ENCODE assay signal across 8 mouse cellular contexts in the genomic region with DNA sequence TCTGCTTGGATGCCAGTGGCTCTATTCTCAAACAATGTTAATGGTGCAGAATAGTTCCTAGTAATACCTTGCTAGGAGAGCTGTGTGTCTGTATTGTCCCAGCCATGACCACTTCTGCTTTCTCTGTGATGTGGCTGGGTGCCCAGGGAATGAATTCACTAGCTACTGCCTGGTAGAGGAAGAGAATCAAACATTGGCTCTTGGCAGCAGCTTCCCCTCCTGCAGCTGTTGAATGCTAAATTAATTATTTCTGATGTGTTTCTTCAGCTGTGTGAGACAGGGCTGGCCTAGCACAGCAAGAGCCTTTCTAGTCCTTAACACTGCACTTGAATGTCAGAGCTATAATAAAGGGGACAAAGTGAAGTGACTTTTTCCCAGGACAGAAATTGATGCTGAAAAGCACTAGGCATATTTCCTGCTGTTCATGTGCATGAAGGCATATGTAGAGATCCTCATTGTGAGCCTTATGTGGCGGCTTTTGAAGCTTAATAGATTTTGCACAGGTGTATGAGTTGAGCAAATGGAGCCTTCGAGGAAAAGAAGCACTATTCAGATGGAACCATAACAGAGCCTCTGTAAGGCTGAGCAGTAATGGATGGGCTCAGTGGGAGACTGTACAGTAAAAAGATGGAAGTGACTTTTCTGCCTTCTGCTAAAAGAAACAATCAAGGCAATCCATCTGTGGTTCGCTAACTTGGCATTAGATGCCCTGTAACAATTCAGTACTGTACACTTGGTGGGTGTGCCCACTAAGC. TPM values are rescaled to one million over a fixed set of nuclear protein-coding genes. Genes with fewer than 3 reads are reported as not detected.
A peak's percentile ranks its signal among the peaks of the same experiment; 100 is the strongest.
DNase-seq lines count a peak whose midpoint lies in the region; ATAC-seq lines count a peak whose summit lies in the region.

No protein-coding gene starts in this region.

- no peak; the same call in 1 of the 2 replicates for ATAC-seq in cerebellum, adult (ENCODE audit: insufficient number of reproducible peaks, low FRiP score, low TSS enrichment)
- no peak; the same call in 1 of the 2 replicates for ATAC-seq in hindbrain, embryonic 12.5 days (ENCODE audit: low FRiP score)
- ATAC-seq in midbrain, embryonic 14.5 days (ENCODE audit: low FRiP score, low TSS enrichment) = no peak

- H3K4me3 ChIP-seq in hindbrain, embryonic 12.5 days = no peak overlapping the region
- H3K4me3 ChIP-seq in midbrain, embryonic 14.5 days (replicated peaks; ENCODE audit: low read depth, low read length) = no peak overlapping the region

- H3K4me1 ChIP-seq in hindbrain, embryonic 12.5 days = peaks cover 5% of the 10 kb centered on the region; the same call in 1 of the 2 replicates
- no peaks in the 10 kb centered on the region for H3K4me1 ChIP-seq in midbrain, embryonic 14.5 days (ENCODE audit: control insufficient read depth, insufficient read depth, low read length)

- H3K9ac ChIP-seq in hindbrain, embryonic 12.5 days = no peak overlapping the region
- no peak overlapping the region for H3K9ac ChIP-seq in midbrain, embryonic 14.5 days (replicated peaks; ENCODE audit: low read length)

- 59% methylated on average over 3 of the region's 3 CpGs for WGBS in hindbrain, embryonic 12.5 days
- WGBS in midbrain, embryonic 14.5 days = 75% methylated on average over 3 of the region's 3 CpGs

- H3K36me3 ChIP-seq in hindbrain, embryonic 12.5 days = no peaks in the 10 kb centered on the region
- no peaks in the 10 kb centered on the region for H3K36me3 ChIP-seq in midbrain, embryonic 14.5 days (ENCODE audit: control insufficient read depth, insufficient read depth, low read length)

- peak; percentile 3 for DNase-seq in cerebellum, adult 9-10 months
- peak; percentile 6 for DNase-seq in ovary, adult 18-20 months (ENCODE audit: low spot score)
- no peak for DNase-seq in ovary, postnatal 10 days (ENCODE audit: low spot score)
- peak; percentile 51 for DNase-seq in midbrain, embryonic 14.5 days
- DNase-seq in spleen, postnatal 10 days (ENCODE audit: low spot score in 2 of 2) = no peak
- DNase-seq in embryo, embryonic 10.5 days (ENCODE audit: low spot score) = no peak

- no peak overlapping the region for H3K4me2 ChIP-seq in hindbrain, embryonic 12.5 days (replicated peaks)
- no peak overlapping the region for H3K4me2 ChIP-seq in midbrain, embryonic 14.5 days (ENCODE audit: low read length)

- H3K9me3 ChIP-seq in hindbrain, embryonic 12.5 days (replicated peaks) = no peaks in the 10 kb centered on the region
- H3K9me3 ChIP-seq in midbrain, embryonic 14.5 days (ENCODE audit: control insufficient read depth, low read length) = no peaks in the 10 kb centered on the region

- H3K27me3 ChIP-seq in hindbrain, embryonic 12.5 days = no peaks in the 10 kb centered on the region
- H3K27me3 ChIP-seq in midbrain, embryonic 14.5 days (ENCODE audit: control insufficient read depth, insufficient read depth, low read length) = no peaks in the 10 kb centered on the region

- H3K27ac ChIP-seq in hindbrain, embryonic 12.5 days = peak overlapping the region; percentile 17; the same call in 1 of the 2 replicates
- 0 out of 2 replicates have a peak overlapping the region, but pooled peaks have one; percentile 0 for H3K27ac ChIP-seq in midbrain, embryonic 14.5 days (replicated peaks; ENCODE audit: low read depth, low read length)

RNA-seq across cellular contexts. Expression of gene Xrcc4, which starts 46.9 kb away (rescaled TPM):
- polyA plus RNA-seq in hindbrain, embryonic 12.5 days (2016; fragmentation: Nextera tagmentation; extraction: Ambion mirVana) = 10.8 and 11.5 TPM in 2 replicates
- 15.0 and 15.6 TPM in 2 replicates for polyA plus RNA-seq in midbrain, embryonic 14.5 days (2014; fragmentation: Nextera tagmentation; extraction: Ambion mirVana)

RNA-seq across cellular contexts. Expression of gene Tmem167, which starts 47.4 kb away (rescaled TPM):
- 60.5 and 63.5 TPM in 2 replicates for polyA plus RNA-seq in hindbrain, embryonic 12.5 days (2016; fragmentation: Nextera tagmentation; extraction: Ambion mirVana)
- 49.4 and 57.2 TPM in 2 replicates for polyA plus RNA-seq in midbrain, embryonic 14.5 days (2014; fragmentation: Nextera tagmentation; extraction: Ambion mirVana)

Comparison
In these comparisons a context has a peak if more than half of its experiments do, and no peak if none do; other contexts are left out.
1. DNase-seq: peak in cerebellum, adult 9-10 months (single experiment), ovary, adult 18-20 months (single experiment) and midbrain, embryonic 14.5 days (single experiment); none in ovary, postnatal 10 days (single experiment), spleen, postnatal 10 days (0 of 2) and embryo, embryonic 10.5 days (single experiment).